Mouse (Mus musculus) G1E (cell line): ENCODE data around the gene Dennd6b.

Source experiments
- CTCF ChIP-seq: IDR thresholded peaks from 2 replicates; pipeline ENCODE4 v1.5.1; 2012; ENCODE audit warnings: low read depth, low read length, inconsistent platforms, mixed read lengths
- POLR2AphosphoS5 ChIP-seq: IDR thresholded peaks from 2 replicates; pipeline ENCODE4 v1.6.1; 2012; ENCODE audit warnings: low read depth, low read length, inconsistent platforms; ENCODE audit not compliant: insufficient replicate concordance

GRCm38 (mm10) chr15:89196313-89196706 lies at the start of gene Dennd6b:
- TF ChIP-seq CTCF (peak; percentile 72), POLR2AphosphoS5 (no peak)
